Mouse (Mus musculus): ENCODE data around the gene Slc7a8.

- TF ChIP-seq ZC3H11A (IDR thresholded peaks at IDR 0.05; ENCODE audit: borderline replicate concordance, low read depth, low read length) = no peak
- no peak for TF ChIP-seq MAFK (IDR thresholded peaks at IDR 0.05; ENCODE audit: insufficient read depth, low read depth, low read length)
These were observed 27.2 kb upstream of the Slc7a8 start for GRCm38 (mm10) chr14:54808718-54809667.

Measured in ES-E14 (cell line).